Mouse (Mus musculus) left cerebral cortex, postnatal 25 days (tissue): Measurements from ENCODE around the gene Celf2. TPM values are rescaled to one million over a fixed set of nuclear protein-coding genes. Genes with fewer than 3 reads are reported as not detected.

Experiments used
- DNase-seq, 2 experiments: peaks; one replicate each; pipeline ENCODE4 v3.0.0; 2022; ENCODE audit warnings: low spot score in 2 of 2, mixed read lengths in 1 of 2
- intact Hi-C: fragments of 180-260 bp; cut with DNase I; formaldehyde crosslinking; loops from one replicate; pipeline ENCODE4 v1.15.1; 2025
- total RNA-seq, 2 experiments: library from RNA; stranded (reverse); gene quantifications; 2 replicates each; pipeline ENCODE4 v1.2.3; 2021

Gene Celf2
- total RNA-seq, 2 experiments from 2014 or later, result 424 to 492 TPM

GRCm38 (mm10) chr2:7113738-7114137 lies 395.6 kb downstream of the Celf2 start:
- DNase-seq, result no peak
- intact Hi-C loops, result no loop called here

DNA sequence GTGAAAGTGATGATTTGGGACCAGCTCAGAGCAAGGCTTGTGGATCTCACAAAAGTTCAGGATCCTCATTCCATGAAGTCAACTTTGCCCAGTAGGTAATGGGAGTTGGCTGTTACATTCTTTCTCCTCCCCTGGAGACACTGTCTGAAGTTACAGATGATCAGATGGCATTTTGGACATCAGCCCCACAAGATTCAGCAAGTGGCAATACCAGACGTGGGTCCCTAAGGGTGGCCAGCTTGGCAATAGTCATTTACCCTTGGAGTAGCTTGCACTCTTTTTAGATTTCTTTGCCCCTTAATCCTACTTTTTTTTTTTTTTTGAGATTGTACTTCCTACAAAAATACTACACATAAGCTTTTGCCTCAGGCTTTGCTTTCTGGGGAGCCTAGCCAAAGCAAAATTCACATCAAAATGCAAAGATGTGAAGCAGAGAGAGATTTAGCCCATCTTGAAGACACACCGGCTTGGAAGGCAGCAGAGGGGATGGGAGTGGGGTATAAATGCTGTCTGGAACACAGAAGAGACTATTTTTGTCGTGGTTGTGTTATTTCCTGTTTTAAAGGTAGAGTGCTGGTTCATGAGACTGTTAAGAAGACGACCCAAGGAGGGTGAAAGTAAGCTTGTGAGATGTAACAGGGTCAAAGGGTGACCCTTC lies 397.1 kb downstream of the Celf2 start:
- DNase-seq, result peak in 1 of 2 experiments; percentile 66
- intact Hi-C loops, result no loop called here

GRCm38 (mm10) chr2:7093414-7093813 lies 415.9 kb downstream of the Celf2 start:
- DNase-seq, result no peak
- intact Hi-C loops, result no loop called here

- intact Hi-C loops, result no loop called here
Observed at GRCm38 (mm10) chr2:7092641-7093040, 416.7 kb downstream of the Celf2 start.

DNA sequence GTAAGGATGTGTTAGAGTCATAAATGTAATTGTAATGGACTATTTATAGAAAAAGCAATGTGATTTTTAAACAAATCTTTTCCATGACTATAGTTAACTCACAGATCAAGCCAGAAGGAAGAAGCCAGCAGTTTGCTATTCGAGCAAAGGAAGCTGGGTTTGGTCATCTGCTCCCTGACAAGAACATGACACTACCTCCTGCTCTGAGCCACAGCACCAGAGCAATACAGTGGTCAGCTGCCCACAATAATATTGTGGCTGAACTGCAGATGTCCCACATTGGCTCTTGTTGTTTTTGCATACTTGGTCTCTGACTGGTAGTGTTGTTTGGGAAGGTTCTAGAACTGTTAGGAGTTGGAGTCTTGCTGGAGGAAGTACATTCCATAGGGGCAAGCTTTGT lies 418.9 kb downstream of the Celf2 start:
- intact Hi-C loops, result no loop called here

More at GRCm38 (mm10) chr2:7092641-7093040, 416.7 kb downstream of the Celf2 start:
- DNase-seq, result no peak

DNA sequence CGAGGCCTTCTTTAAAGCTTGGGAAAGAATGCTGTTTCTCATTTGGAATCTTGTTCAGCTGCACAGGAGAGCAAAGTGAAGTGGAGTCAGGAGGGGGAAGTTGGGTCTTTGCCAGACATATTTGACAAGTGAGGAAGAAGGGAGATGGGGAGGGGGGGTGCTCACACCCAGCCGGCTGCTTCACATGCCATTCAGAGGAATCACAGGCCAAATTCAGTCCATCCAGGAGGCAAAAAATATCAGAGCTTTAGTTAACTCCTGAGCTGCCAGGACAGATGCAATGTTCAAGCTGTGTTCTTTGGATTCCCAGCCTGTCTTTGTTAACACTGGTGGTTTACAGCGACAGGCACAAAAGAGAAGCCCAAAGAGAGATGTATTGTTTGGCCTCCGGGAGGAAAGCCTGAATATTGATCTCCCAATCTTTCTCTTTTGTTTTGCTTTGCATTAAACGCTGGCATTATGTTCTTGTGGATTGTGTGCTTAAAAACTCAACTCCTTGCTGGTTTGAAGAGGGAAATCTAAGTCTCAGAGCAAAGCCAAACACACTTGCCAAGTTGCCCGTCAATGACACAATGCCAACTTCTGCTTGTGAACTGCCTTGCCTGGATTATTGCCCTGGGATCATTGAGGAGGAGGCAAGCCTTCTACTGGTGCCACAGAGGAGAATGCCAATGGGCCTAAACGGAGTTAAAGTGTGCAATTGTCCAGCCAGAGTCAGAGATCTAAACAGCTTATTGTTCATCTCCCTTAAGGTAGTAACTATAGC lies 420.1 kb downstream of the Celf2 start:
- DNase-seq, result peak; percentile 36 to 70
- intact Hi-C loops, result loop anchor here (10.0 kb wide), 1 partner anchor 214 kb away; no protein-coding TSS in a partner anchor

More for the DNA sequence above, 418.9 kb downstream of the Celf2 start:
- DNase-seq, result no peak

DNA sequence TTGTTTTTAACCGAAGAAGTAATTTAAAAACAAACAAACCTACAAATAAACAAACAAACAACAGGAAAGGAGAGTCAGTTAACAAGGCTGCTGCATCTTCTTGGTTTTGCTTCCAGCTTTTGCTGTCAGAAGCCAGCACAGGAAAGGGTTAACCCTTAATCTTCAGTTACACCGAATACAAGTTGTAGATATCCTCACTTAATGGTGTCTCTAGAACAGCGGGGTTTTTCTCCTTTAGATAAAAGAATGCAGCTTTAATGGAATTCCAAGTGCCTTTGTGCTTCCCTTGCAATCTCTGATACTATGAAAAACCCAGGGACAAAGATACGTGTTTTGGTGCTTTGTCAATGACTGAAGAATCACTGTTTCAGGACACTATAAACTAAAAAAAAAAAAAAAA lies 420.8 kb downstream of the Celf2 start:
- intact Hi-C loops, result loop anchor here (10.0 kb wide), 1 partner anchor 214 kb away; no protein-coding TSS in a partner anchor
- DNase-seq, result no peak

GRCm38 (mm10) chr2:7087480-7087879 lies 421.9 kb downstream of the Celf2 start:
- intact Hi-C loops, result loop anchor here (10.0 kb wide), 1 partner anchor 213 kb away; no protein-coding TSS in a partner anchor
- peak in 1 of 2 experiments; percentile 60 for DNase-seq

DNA sequence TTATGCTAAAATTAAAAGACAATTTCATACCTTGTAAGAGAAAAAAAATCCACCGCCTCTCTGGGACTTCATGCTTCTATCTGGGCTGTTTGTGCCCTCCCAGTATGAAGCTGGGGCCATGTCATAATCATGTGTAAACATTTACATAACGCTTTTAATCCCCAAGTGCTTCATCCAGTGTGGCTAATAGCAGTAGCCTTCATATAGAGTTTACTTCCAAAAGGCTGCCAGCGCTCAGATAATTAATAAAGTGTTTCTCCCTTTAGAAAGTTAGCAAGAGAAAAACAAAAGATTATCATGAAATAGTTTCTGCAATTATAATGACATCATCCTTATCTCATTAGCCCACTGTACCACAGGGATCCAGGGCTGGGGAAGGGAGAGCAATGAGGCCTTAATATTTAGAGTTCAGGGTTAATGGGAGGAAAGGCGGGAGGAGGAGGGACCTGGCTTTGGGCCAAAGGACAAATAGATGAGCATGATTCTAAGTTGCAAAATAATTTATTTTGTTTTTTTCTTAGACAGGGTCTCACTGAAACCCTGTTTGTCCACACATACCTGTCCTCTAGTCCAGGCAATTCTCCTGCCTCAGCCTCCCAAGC lies 425.8 kb downstream of the Celf2 start:
- intact Hi-C loops, result loop anchor here (5.0 to 10.0 kb wide), 2 partner anchors 209 to 646 kb away; no protein-coding TSS in a partner anchor
- DNase-seq, result no peak

GRCm38 (mm10) chr2:7082376-7083025 lies 426.9 kb downstream of the Celf2 start:
- intact Hi-C loops, result loop anchor here (5.0 to 10.0 kb wide), 2 partner anchors 208 to 645 kb away; no protein-coding TSS in a partner anchor
- no peak for DNase-seq

- no peak for DNase-seq
- intact Hi-C loops, result loop anchor here (5.0 to 10.0 kb wide), 2 partner anchors 206 to 644 kb away; no protein-coding TSS in a partner anchor
Observed at GRCm38 (mm10) chr2:7080794-7081783, 428.3 kb downstream of the Celf2 start.

- DNase-seq, result no peak
- intact Hi-C loops, result loop anchor here (5.0 to 10.0 kb wide), 2 partner anchors 205 to 643 kb away; no protein-coding TSS in a partner anchor
Observed at GRCm38 (mm10) chr2:7080086-7080485, 429.3 kb downstream of the Celf2 start.

- intact Hi-C loops, result no loop called here
Observed at GRCm38 (mm10) chr2:7079390-7079789, 430.0 kb downstream of the Celf2 start.

GRCm38 (mm10) chr2:7073730-7074129 lies 435.6 kb downstream of the Celf2 start:
- intact Hi-C loops, result no loop called here
- no peak for DNase-seq

More at GRCm38 (mm10) chr2:7079390-7079789, 430.0 kb downstream of the Celf2 start:
- DNase-seq, result no peak

GRCm38 (mm10) chr2:7072344-7073265 lies 436.8 kb downstream of the Celf2 start:
- intact Hi-C loops, result no loop called here
- DNase-seq, result no peak

DNA sequence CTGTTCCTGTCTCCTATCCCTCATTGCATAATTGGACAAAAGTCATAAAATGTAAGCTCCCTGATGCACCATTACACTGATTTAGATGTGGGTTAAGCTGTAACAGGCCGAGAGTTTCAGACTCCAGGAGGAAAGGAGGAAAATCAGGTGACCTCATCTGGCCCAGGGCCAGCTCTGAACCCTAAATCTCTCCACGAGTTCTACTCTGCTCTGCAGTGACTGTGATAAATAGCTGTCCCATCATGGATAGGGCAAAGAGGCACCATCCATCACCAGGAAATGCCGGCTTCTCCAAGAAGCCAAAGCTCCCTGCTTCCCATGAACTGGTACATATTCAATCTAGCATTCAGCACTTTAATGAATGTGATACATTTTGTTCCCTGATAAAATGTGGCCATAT lies 439.9 kb downstream of the Celf2 start:
- DNase-seq, result no peak
- intact Hi-C loops, result no loop called here

DNA sequence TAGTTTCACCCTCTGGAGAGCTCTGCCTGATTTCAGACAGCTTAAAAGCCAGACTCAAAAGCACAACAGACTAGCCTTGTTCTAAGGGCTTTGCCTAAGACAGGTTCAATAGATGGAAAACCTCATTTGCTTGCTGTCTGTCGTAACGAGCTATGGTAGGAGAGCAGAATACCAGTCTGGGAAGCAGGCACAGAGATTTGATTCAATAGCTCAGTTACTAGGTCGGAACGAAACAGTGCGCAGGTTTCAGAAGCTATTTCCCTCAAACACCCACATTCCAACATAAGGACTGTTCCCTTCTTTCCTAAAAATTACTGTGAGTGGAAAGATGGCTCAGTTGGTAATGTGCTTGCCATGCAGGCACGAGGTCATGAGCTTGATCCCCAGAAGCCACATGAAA lies 441.1 kb downstream of the Celf2 start:
- no peak for DNase-seq
- intact Hi-C loops, result no loop called here
